Mouse (Mus musculus) lung, postnatal 0 days (tissue): ENCODE results near the gene Trim40. TPM values are rescaled to one million over a fixed set of nuclear protein-coding genes. Genes with fewer than 3 reads are reported as not detected.

Experiments used
- ATAC-seq: fragments of 200-750 bp; cut with Nextera tagmentation; 2 replicates; pipeline ENCODE4 v1.8.0; 2017; ENCODE audit warnings: moderate library complexity
- DNase-seq: peaks from one replicate; pipeline ENCODE4 v3.0.0-alpha.2; 2016; ENCODE audit warnings: low spot score
- H3K27ac ChIP-seq: fragments of 300-500 bp; sonication (generic); 2 replicates; pipeline ENCODE4 v1.5.1; 2014; ENCODE audit warnings: antibody characterized with exemption, mild to moderate bottlenecking, low read length, mixed read lengths
- H3K27me3 ChIP-seq: fragments of 300-500 bp; sonication (generic); replicated peaks from 2 replicates; pipeline ENCODE4 v1.6.1; 2014; ENCODE audit warnings: low read length, mixed read lengths; ENCODE audit not compliant: insufficient read depth
- H3K36me3 ChIP-seq: fragments of 300-500 bp; sonication (generic); 2 replicates; pipeline ENCODE4 v1.6.1; 2014; ENCODE audit warnings: low read length, mixed read lengths; ENCODE audit not compliant: insufficient read depth
- H3K4me1 ChIP-seq: fragments of 300-500 bp; sonication (generic); 2 replicates; pipeline ENCODE4 v1.6.1; 2014; ENCODE audit warnings: antibody characterized with exemption, low read depth, low read length, mixed read lengths; ENCODE audit not compliant: insufficient read depth
- H3K4me2 ChIP-seq: fragments of 300-500 bp; sonication (generic); replicated peaks from 2 replicates; pipeline ENCODE4 v1.6.1; 2014; ENCODE audit warnings: low read depth, mild to moderate bottlenecking, low read length, moderate library complexity, mixed read lengths
- H3K4me3 ChIP-seq: fragments of 300-500 bp; sonication (generic); 2 replicates; pipeline ENCODE4 v1.5.1; 2014; ENCODE audit warnings: low read depth, low read length
- H3K9ac ChIP-seq: fragments of 300-500 bp; sonication (generic); replicated peaks from 2 replicates; pipeline ENCODE4 v1.6.1; 2014; ENCODE audit warnings: low read depth, mild to moderate bottlenecking
- H3K9me3 ChIP-seq: fragments of 300-500 bp; sonication (generic); 2 replicates; pipeline ENCODE4 v1.6.1; 2016; ENCODE audit warnings: low read length, mixed read lengths
- CTCF ChIP-seq: IDR thresholded peaks from 2 replicates; pipeline ENCODE4 v1.5.1; 2016; ENCODE audit warnings: antibody characterized with exemption, mild to moderate bottlenecking
- EP300 ChIP-seq: IDR thresholded peaks from 2 replicates; pipeline ENCODE4 v1.6.1; 2016; ENCODE audit warnings: antibody characterized with exemption, mild to moderate bottlenecking, control low read depth
- WGBS: fragments of 180-500 bp; shearing (Covaris S2); extraction: QIAGEN DNeasy Blood & Tissue Kit; methylation state at CpG from one replicate; pipeline ENCODE4 v1.1.7; 2014; 5-methylcytosine and 5-hydroxymethylcytosine counted together
- polyA plus RNA-seq: library from polyadenylated mRNA; unstranded; fragments of >200 nt; fragmentation: Nextera tagmentation; extraction: Ambion mirVana; gene quantifications from 2 replicates; pipeline ENCODE4 v1.2.1, GENCODE M21; 2015

Trim40 gene
- polyA plus RNA-seq, 1 experiment from 2014 or later, result not detected

DNA sequence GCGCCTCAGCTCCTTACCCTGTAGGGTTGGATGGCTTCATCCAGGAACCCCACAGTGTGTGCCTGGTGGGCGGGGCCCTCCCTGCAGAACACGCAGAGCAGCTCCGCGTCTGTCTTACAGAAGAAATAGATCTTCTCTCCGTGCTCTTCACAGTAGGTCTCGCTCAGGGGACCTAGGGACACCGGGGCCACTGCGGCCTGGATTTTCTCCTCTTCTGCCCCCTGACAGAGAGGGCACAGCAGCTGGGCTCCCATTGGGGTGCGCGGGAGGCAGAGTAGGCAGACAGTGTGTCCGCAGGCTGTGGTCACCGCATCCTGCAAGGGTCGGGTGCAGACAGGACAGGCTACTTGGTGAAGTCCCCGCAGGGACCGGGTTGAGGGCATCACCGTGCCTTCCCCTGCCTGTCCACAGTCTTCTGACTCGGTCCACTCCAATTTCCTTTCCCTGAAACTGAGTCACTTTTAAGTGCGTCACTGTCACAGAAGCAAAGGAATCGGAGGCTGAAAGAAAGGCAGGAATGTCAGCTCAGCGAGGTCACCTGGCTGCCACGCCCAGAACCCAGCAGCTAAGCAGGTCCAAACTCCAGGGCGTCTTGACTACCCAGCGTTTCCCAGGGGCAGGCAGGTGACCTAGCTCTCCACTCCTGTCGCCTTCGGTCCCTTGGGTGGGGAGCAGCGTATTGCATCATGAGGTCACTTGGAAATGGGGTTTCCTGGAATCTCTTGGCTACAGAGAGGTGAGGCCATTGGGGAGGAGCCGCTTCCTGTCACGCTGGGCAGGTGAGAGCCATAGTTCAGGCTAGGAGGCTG, 23.0 kb downstream of the Trim40 start, which contains the start of gene Trim15:
TSS of gene Trim15 (minus strand) at position 492 of the 809 bp plus-strand sequence.
- Histone ChIP-seq H3K4me1 (0 out of 2 replicates have a peak, but pooled peaks cover 2% of the 10 kb centered on the region), H3K9ac (no peak within 1 kb of the TSS), H3K4me2 (peak within 1 kb of the TSS; percentile 42), H3K27ac (no peak within 1 kb of the TSS), H3K27me3 (peaks cover 10% of the 10 kb centered on the region; the same call in 1 of the 2 replicates), H3K9me3 (no peaks in the 10 kb centered on the region), H3K36me3 (no peaks in the 10 kb centered on the region), H3K4me3 (no peak within 1 kb of the TSS)
- no peak for TF ChIP-seq EP300
- no peak for TF ChIP-seq CTCF
- ATAC-seq (peak; percentile 81), DNase-seq (peak; percentile 62)
- WGBS, result 9% methylated on average over 27 of the region's 29 CpGs

DNA sequence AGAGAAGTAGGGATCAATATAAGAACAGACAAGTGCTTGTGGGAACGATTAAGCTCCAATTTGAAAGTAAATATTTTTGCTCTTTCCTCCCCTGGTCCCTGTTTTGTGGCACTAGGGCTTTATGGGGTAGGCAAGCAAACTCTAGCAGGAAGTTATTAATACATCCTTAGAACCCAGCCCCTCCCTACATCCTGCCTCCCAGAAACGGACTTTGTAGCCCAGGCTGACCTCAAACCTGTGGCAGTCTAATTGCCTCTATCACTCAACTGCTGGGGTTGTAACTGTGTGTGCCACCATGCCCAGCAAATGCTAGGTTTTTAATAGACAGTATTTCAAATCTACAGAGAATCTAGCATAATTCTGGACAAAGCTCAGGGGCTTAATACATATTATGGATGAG, 28.2 kb downstream of the Trim40 start:
- ATAC-seq (no peak), DNase-seq (no peak)
- H3K36me3 ChIP-seq, result peaks cover 17% of the 10 kb centered on the region; the same call in 1 of the 2 replicates
- H3K27me3 ChIP-seq, result peaks cover 4% of the 10 kb centered on the region; the same call in 1 of the 2 replicates
- no peak overlapping the region for H3K27ac ChIP-seq
- 35% methylated on average over 2 of the region's 2 CpGs for WGBS
- no peak for TF ChIP-seq EP300
- TF ChIP-seq CTCF, result no peak
- no peak overlapping the region for H3K4me2 ChIP-seq
- H3K9me3 ChIP-seq, result no peaks in the 10 kb centered on the region
- H3K9ac ChIP-seq, result no peak overlapping the region
- H3K4me3 ChIP-seq, result no peak overlapping the region
- H3K4me1 ChIP-seq, result no peaks in the 10 kb centered on the region

DNA sequence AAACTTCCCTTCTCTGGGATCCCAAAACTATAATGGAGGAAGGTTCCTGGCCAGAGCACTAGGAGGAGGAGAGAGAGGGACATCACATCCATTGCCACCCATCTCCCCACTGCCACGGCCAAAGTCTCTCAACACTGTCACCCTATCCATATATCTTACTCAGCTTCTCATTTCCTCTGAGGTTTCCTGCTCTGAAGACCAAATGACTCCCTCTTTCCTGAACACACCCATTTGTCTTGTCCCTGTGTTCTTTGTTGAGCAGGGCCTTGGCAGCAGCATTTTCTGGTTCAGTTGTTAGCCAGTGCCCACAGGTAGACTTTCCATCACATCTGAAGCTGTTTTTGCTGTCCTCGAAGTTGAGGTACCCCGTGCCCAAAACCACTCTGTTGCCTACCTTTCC, 31.7 kb downstream of the Trim40 start:
- no peak for TF ChIP-seq EP300
- no peak for TF ChIP-seq CTCF
- H3K27me3 ChIP-seq, result no peaks in the 10 kb centered on the region
- H3K4me1 ChIP-seq, result no peaks in the 10 kb centered on the region
- 82% methylated on average over 3 of the region's 3 CpGs for WGBS
- no peaks in the 10 kb centered on the region for H3K9me3 ChIP-seq
- H3K4me3 ChIP-seq, result no peak overlapping the region
- H3K36me3 ChIP-seq, result peaks cover 35% of the 10 kb centered on the region
- no peak overlapping the region for H3K27ac ChIP-seq
- no peak for ATAC-seq
- no peak overlapping the region for H3K9ac ChIP-seq
- no peak for DNase-seq
- H3K4me2 ChIP-seq, result no peak overlapping the region

DNA sequence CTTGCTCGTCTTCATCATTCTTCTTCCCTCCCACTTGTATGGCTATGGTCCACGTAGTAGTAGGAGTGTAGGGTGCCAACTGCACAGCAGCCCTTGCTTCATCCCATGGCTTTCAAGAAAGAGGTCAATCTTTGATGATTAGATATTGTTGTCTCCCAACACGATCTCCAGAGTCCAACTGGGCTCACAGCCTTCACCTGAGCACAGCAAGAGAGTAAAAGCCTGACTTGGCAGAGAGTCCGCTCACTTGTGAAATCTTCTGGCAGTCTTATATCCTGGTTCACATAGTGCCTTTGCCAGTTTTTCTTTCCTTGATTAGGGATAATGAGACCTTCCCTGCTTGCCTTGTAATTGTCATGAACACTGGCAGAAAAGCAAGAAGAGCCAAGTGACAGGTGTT, 33.7 kb downstream of the Trim40 start:
- H3K36me3 ChIP-seq, result peaks cover 43% of the 10 kb centered on the region
- TF ChIP-seq CTCF (no peak), EP300 (no peak)
- 91% methylated on average over 4 of the region's 4 CpGs for WGBS

DNA sequence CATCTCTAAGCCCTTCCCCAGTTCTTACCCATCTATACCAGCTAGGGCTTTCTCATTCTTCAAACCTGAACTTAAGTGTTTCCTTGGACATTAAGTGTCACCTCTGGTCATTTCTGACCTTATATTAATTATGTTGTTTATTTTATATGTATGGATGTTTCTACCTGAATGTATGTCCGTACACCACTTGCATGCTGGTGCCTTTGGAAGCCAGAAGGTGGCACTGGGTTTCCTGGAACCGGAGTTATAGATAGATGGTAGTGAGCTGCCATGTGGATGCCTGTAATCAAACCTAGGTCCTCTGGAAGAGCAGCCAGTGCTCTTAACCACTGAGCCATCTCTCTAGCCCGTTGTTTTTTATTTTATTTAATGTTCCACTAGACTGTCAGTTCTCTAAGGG, 34.4 kb downstream of the Trim40 start:
- Histone ChIP-seq H3K27me3 (no peaks in the 10 kb centered on the region), H3K4me1 (no peaks in the 10 kb centered on the region), H3K4me2 (no peak overlapping the region), H3K4me3 (no peak overlapping the region), H3K9ac (no peak overlapping the region), H3K9me3 (no peaks in the 10 kb centered on the region), H3K27ac (no peak overlapping the region), H3K36me3 (peaks cover 43% of the 10 kb centered on the region)
- ATAC-seq (no peak), DNase-seq (no peak)
- WGBS, result 90% methylated on average over 3 of the region's 3 CpGs
- no peak for TF ChIP-seq EP300
- no peak for TF ChIP-seq CTCF

More for the DNA sequence above, 33.7 kb downstream of the Trim40 start:
- DNase-seq (no peak), ATAC-seq (no peak)
- Histone ChIP-seq H3K27ac (no peak overlapping the region), H3K4me1 (no peaks in the 10 kb centered on the region), H3K27me3 (no peaks in the 10 kb centered on the region), H3K9ac (no peak overlapping the region), H3K4me2 (no peak overlapping the region), H3K4me3 (no peak overlapping the region), H3K9me3 (no peaks in the 10 kb centered on the region)

DNA sequence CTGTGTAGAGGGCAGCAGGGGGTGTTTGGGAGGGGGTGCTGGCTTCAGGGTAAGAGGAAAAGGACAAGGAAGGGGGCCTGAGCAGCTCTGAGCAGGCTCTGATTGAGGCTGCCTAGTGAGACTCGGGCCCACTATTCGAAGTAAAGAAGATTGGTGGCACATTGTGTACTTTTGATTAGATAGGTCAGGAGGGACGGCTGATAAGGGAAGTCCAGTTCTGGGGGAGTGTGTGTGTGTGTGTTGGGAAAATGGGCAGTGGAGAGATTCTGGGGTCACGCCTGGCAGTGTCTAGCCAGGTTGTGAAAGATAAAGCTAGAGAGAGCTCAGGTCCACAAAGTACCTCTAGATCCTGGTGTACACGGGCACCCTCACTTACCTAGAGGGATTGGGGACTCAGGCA, 38.3 kb downstream of the Trim40 start:
- Histone ChIP-seq H3K27me3 (no peaks in the 10 kb centered on the region), H3K27ac (no peak overlapping the region), H3K4me1 (no peaks in the 10 kb centered on the region), H3K4me3 (no peak overlapping the region), H3K4me2 (no peak overlapping the region), H3K9me3 (no peaks in the 10 kb centered on the region), H3K36me3 (peaks cover 26% of the 10 kb centered on the region), H3K9ac (no peak overlapping the region)
- DNase-seq (no peak), ATAC-seq (no peak)
- 62% methylated on average over 5 of the region's 5 CpGs for WGBS
- no peak for TF ChIP-seq EP300
- no peak for TF ChIP-seq CTCF
